30 mouse cellular contexts compared by ENCODE assay signal in the genomic region with DNA sequence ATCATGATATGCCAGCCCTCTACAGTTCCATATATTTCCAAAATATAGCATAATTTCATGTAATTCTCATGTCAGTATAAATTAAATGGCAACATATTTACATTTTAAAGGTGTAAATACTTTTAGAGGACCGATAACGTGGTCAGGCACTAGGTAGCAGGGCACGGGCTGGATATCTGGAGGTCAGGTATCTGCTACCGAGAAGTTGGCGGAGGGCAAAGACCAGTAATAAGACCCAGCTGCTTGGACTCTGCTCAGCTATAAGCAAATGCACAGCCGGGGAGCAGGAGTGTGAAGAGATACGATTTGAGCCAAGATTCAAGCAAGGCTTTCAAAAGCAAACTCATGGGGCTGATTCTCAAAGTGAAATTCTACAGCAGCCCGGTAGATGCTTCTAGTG. TPM values are rescaled to one million over a fixed set of nuclear protein-coding genes. Genes with fewer than 3 reads are reported as not detected.
DNase-seq lines count a peak whose midpoint lies in the region; ATAC-seq and TF ChIP-seq lines count a peak whose summit lies in the region.
"Had no signal": no experiment of that assay in that cellular context is flagged by ENCODE, and none has a peak within 500 bp of the region (broad histone marks: within the 10 kb centered on the region; RNA-seq: fewer than 3 reads in every experiment).

No protein-coding gene starts in this region.

- no peaks in the 10 kb centered on the region; the same call in 1 of the 2 replicates for H3K36me3 ChIP-seq in liver, embryonic 11.5 days (ENCODE audit: control insufficient read depth, insufficient read depth, low read length)
- no peaks in the 10 kb centered on the region for H3K36me3 ChIP-seq in embryonic facial prominence, embryonic 14.5 days (ENCODE audit: control insufficient read depth, insufficient read depth, low read length)
- peaks cover 20% of the 10 kb centered on the region for H3K36me3 ChIP-seq in liver, embryonic 13.5 days
- no peaks in the 10 kb centered on the region for H3K36me3 ChIP-seq in stomach, postnatal 0 days (ENCODE audit: control insufficient read depth, insufficient read depth, low read length)
- H3K36me3 ChIP-seq: embryonic facial prominence, embryonic 15.5 days; forebrain, embryonic 12.5 days; heart, embryonic 10.5 days; heart, embryonic 15.5 days; hindbrain, embryonic 12.5 days; limb, embryonic 15.5 days; midbrain, embryonic 12.5 days had no signal

- no peak for ATAC-seq in liver, embryonic 11.5 days (replicated peaks; ENCODE audit: low FRiP score)
- no peak for ATAC-seq in embryonic facial prominence, embryonic 14.5 days (ENCODE audit: low read depth)
- ATAC-seq in liver, embryonic 13.5 days (ENCODE audit: low read depth): no peak
- no peak for ATAC-seq in stomach, postnatal 0 days (ENCODE audit: low FRiP score, low TSS enrichment)
- ATAC-seq: forebrain, postnatal 0 days; hindbrain, postnatal 0 days had no signal

- H3K27me3 ChIP-seq in liver, embryonic 11.5 days (replicated peaks; ENCODE audit: control insufficient read depth, insufficient read depth, low read length): no peaks in the 10 kb centered on the region
- H3K27me3 ChIP-seq in embryonic facial prominence, embryonic 14.5 days (replicated peaks; ENCODE audit: control insufficient read depth, insufficient read depth, low read length): no peaks in the 10 kb centered on the region
- no peaks in the 10 kb centered on the region for H3K27me3 ChIP-seq in liver, embryonic 13.5 days
- no peaks in the 10 kb centered on the region for H3K27me3 ChIP-seq in stomach, postnatal 0 days (ENCODE audit: control insufficient read depth, insufficient read depth, low read length)
- H3K27me3 ChIP-seq: embryonic facial prominence, embryonic 15.5 days; forebrain, embryonic 12.5 days; heart, embryonic 15.5 days; hindbrain, embryonic 12.5 days; limb, embryonic 15.5 days had no signal

- TF ChIP-seq CTCF in stomach, postnatal 0 days (IDR thresholded peaks at IDR 0.05; ENCODE audit: low read depth): no peak

- H3K4me1 ChIP-seq in liver, embryonic 11.5 days (replicated peaks; ENCODE audit: control insufficient read depth, insufficient read depth, low read length): peaks cover 74% of the 10 kb centered on the region
- no peaks in the 10 kb centered on the region; the same call in 1 of the 2 replicates for H3K4me1 ChIP-seq in embryonic facial prominence, embryonic 14.5 days (ENCODE audit: control insufficient read depth, insufficient read depth, low read length)
- H3K4me1 ChIP-seq in liver, embryonic 13.5 days (replicated peaks): peaks cover 91% of the 10 kb centered on the region
- no peaks in the 10 kb centered on the region for H3K4me1 ChIP-seq in stomach, postnatal 0 days (replicated peaks; ENCODE audit: control insufficient read depth, insufficient read depth)

- peak overlapping the region; percentile 25; the same call in 1 of the 2 replicates for H3K4me2 ChIP-seq in liver, embryonic 11.5 days
- H3K4me2 ChIP-seq in embryonic facial prominence, embryonic 14.5 days (ENCODE audit: low read depth, low read length): no peak overlapping the region
- no peak overlapping the region for H3K4me2 ChIP-seq in liver, embryonic 13.5 days
- no peak overlapping the region; the same call in 1 of the 2 replicates for H3K4me2 ChIP-seq in stomach, postnatal 0 days (replicated peaks; ENCODE audit: low read depth)
- H3K4me2 ChIP-seq: embryonic facial prominence, embryonic 15.5 days; forebrain, embryonic 12.5 days; heart, embryonic 15.5 days; hindbrain, embryonic 12.5 days; limb, embryonic 15.5 days; midbrain, embryonic 12.5 days had no signal

- 74% methylated on average over 8 of the region's 8 CpGs for WGBS in liver, embryonic 11.5 days
- WGBS in embryonic facial prominence, embryonic 14.5 days: 52% methylated on average over 8 of the region's 8 CpGs
- WGBS in liver, embryonic 13.5 days (ENCODE audit: insufficient replicate concordance): 72% methylated on average over 8 of the region's 8 CpGs
- WGBS in stomach, postnatal 0 days: 45% methylated on average over 8 of the region's 8 CpGs

- no peak overlapping the region for H3K9ac ChIP-seq in liver, embryonic 11.5 days (ENCODE audit: low read depth, low read length)
- H3K9ac ChIP-seq in embryonic facial prominence, embryonic 14.5 days (ENCODE audit: low read depth, low read length): no peak overlapping the region
- no peak overlapping the region for H3K9ac ChIP-seq in liver, embryonic 13.5 days
- no peak overlapping the region; the same call in 1 of the 2 replicates for H3K9ac ChIP-seq in stomach, postnatal 0 days (ENCODE audit: low read length)
- H3K9ac ChIP-seq: embryonic facial prominence, embryonic 15.5 days; forebrain, embryonic 12.5 days; forebrain, postnatal 0 days; heart, embryonic 15.5 days; hindbrain, embryonic 12.5 days; limb, embryonic 15.5 days; midbrain, embryonic 12.5 days had no signal

- DNase-seq in liver, embryonic 11.5 days (ENCODE audit: low spot score): no peak
- no peak for DNase-seq in liver
- peak; percentile 46 for DNase-seq in embryonic facial prominence, embryonic 14.5 days (ENCODE audit: low spot score)
- DNase-seq in liver, embryonic 13.5 days: no peak
- no peak for DNase-seq in stomach, postnatal 0 days (ENCODE audit: low spot score)
- DNase-seq in layer of hippocampus, postnatal 14 days (ENCODE audit: low spot score in 2 of 2): no peak
- no peak for DNase-seq in lung, postnatal 25 days (ENCODE audit: low spot score)
- DNase-seq: adrenal gland, postnatal 25 days; cerebellum, adult 11-12 months; cerebellum, adult 9-11 months; embryo, embryonic 11 days; forebrain, postnatal 0 days; gastrocnemius, postnatal 14 days; kidney, adult 11 months; kidney, postnatal 25 days; left cerebral cortex, postnatal 4 days; lung, adult 2 months; lung, postnatal 10 days; right cerebral cortex, postnatal 14 days; thymus, adult 18-20 months; thymus, postnatal 25 days had no signal

- H3K4me3 ChIP-seq in liver, embryonic 11.5 days (ENCODE audit: low read depth, low read length): no peak overlapping the region
- no peak overlapping the region for H3K4me3 ChIP-seq in embryonic facial prominence, embryonic 14.5 days (ENCODE audit: low read depth, low read length)
- no peak overlapping the region for H3K4me3 ChIP-seq in liver, embryonic 13.5 days (replicated peaks)
- no peak overlapping the region for H3K4me3 ChIP-seq in stomach, postnatal 0 days (ENCODE audit: low read depth, low read length)
- H3K4me3 ChIP-seq: embryonic facial prominence, embryonic 15.5 days; forebrain, embryonic 12.5 days; heart, embryonic 10.5 days; heart, embryonic 15.5 days; hindbrain, embryonic 12.5 days; layer of hippocampus, adult 2 months; limb, embryonic 15.5 days; midbrain, embryonic 12.5 days had no signal

- no peak for TF ChIP-seq EP300 in stomach, postnatal 0 days (optimal IDR thresholded peaks at IDR 0.05)

- H3K9me3 ChIP-seq in liver, embryonic 11.5 days (ENCODE audit: control insufficient read depth, low read length): no peaks in the 10 kb centered on the region
- no peaks in the 10 kb centered on the region for H3K9me3 ChIP-seq in embryonic facial prominence, embryonic 14.5 days (ENCODE audit: control insufficient read depth, low read length)
- no peaks in the 10 kb centered on the region for H3K9me3 ChIP-seq in liver, embryonic 13.5 days (replicated peaks)
- no peaks in the 10 kb centered on the region for H3K9me3 ChIP-seq in stomach, postnatal 0 days (ENCODE audit: control insufficient read depth, low read length)
- H3K9me3 ChIP-seq: embryonic facial prominence, embryonic 15.5 days; forebrain, embryonic 12.5 days; heart, embryonic 10.5 days; heart, embryonic 15.5 days; hindbrain, embryonic 12.5 days; limb, embryonic 15.5 days; midbrain, embryonic 12.5 days had no signal

- no peak overlapping the region for H3K27ac ChIP-seq in liver, embryonic 11.5 days (ENCODE audit: low read depth, low read length)
- H3K27ac ChIP-seq in embryonic facial prominence, embryonic 14.5 days (replicated peaks; ENCODE audit: low read depth, low read length): no peak overlapping the region
- H3K27ac ChIP-seq in liver, embryonic 13.5 days: peak overlapping the region; percentile 39
- peak overlapping the region; percentile 41; the same call in 1 of the 2 replicates for H3K27ac ChIP-seq in stomach, postnatal 0 days (replicated peaks)
- H3K27ac ChIP-seq: embryonic facial prominence, embryonic 15.5 days; forebrain, embryonic 12.5 days; heart, embryonic 10.5 days; heart, embryonic 15.5 days; hindbrain, embryonic 12.5 days; hindbrain, postnatal 0 days; layer of hippocampus, adult 2 months; limb, embryonic 15.5 days; midbrain, embryonic 12.5 days had no signal

RNA-seq across cellular contexts. Expression of gene Dapp1, which starts 7.0 kb away (rescaled TPM):
- 35.5 and 36.2 TPM in 2 replicates for polyA plus RNA-seq in liver, embryonic 11.5 days (2014; fragmentation: Nextera tagmentation; extraction: Ambion mirVana)
- 9.0 and 9.4 TPM in 2 replicates for polyA plus RNA-seq in embryonic facial prominence, embryonic 14.5 days (2014; fragmentation: Nextera tagmentation; extraction: Ambion mirVana)
- 14.0 and 20.3 TPM in 2 replicates for polyA plus RNA-seq in liver, embryonic 13.5 days (2015; fragmentation: Nextera tagmentation; extraction: Ambion mirVana)
- polyA plus RNA-seq in stomach, postnatal 0 days (2015; fragmentation: Nextera tagmentation; extraction: Ambion mirVana): 24.0 and 26.8 TPM in 2 replicates
- total RNA-seq in layer of hippocampus, postnatal 14 days (2021): 1 to 10 TPM; 3.6 to 5.3 TPM

RNA-seq across cellular contexts. Expression of gene Lamtor3, which starts 56.0 kb away (rescaled TPM):
- 100 and 105 TPM in 2 replicates for polyA plus RNA-seq in liver, embryonic 11.5 days (2014; fragmentation: Nextera tagmentation; extraction: Ambion mirVana)
- 108 and 112 TPM in 2 replicates for polyA plus RNA-seq in embryonic facial prominence, embryonic 14.5 days (2014; fragmentation: Nextera tagmentation; extraction: Ambion mirVana)
- 65.6 and 78.3 TPM in 2 replicates for polyA plus RNA-seq in liver, embryonic 13.5 days (2015; fragmentation: Nextera tagmentation; extraction: Ambion mirVana)
- polyA plus RNA-seq in stomach, postnatal 0 days (2015; fragmentation: Nextera tagmentation; extraction: Ambion mirVana): 104 and 106 TPM in 2 replicates
- total RNA-seq in layer of hippocampus, postnatal 14 days (2021): 10 to 100 TPM; 62.9 to 65.8 TPM

Comparison
In these comparisons a context has a peak if more than half of its experiments do, and no peak if none do; other contexts are left out.
1. H3K27ac ChIP-seq: peak in liver, embryonic 13.5 days (single experiment) and stomach, postnatal 0 days (single experiment); none in liver, embryonic 11.5 days (single experiment) and embryonic facial prominence, embryonic 14.5 days (single experiment).